Mouse (Mus musculus) gastrocnemius, postnatal 10 days (tissue): Measurements from ENCODE around the gene Polr2l. TPM values are rescaled to one million over a fixed set of nuclear protein-coding genes. Genes with fewer than 3 reads are reported as not detected.
"Not testable (repeated sequence)": the region's sequence is repeated elsewhere in the genome, so short reads cannot be mapped to it uniquely, and the experiment has no call there.

Source experiments
- DNase-seq: peaks from one replicate; pipeline ENCODE4 v3.0.0; 2021; ENCODE audit warnings: mixed read lengths
- total RNA-seq, 2 experiments: library from RNA; stranded (reverse); gene quantifications; 2 replicates each; pipeline ENCODE4 v1.2.3; 2021

Polr2l gene
- total RNA-seq, 2 experiments from 2014 or later: 43.4 to 49.0 TPM

GRCm38 (mm10) chr7:141451928-141452327, 23.0 kb downstream of the Polr2l start:
- DNase-seq: no peak

GRCm38 (mm10) chr7:141447110-141447991, 27.6 kb downstream of the Polr2l start, which contains the start of gene Rplp2:
TSS of gene Rplp2 (plus strand) at chr7:141447370.
- peak; percentile 93 for DNase-seq

- DNase-seq: not testable (repeated sequence)
These were observed 28.6 kb downstream of the Polr2l start for GRCm38 (mm10) chr7:141446374-141446773.

- DNase-seq: peak; percentile 60
These were observed 31.1 kb downstream of the Polr2l start, which contains the start of gene Pidd1 for GRCm38 (mm10) chr7:141443828-141444237. TSS of gene Pidd1 (minus strand) at chr7:141444025.

GRCm38 (mm10) chr7:141443081-141443821, 31.7 kb downstream of the Polr2l start:
- no peak for DNase-seq

GRCm38 (mm10) chr7:141442199-141442598, 32.7 kb downstream of the Polr2l start:
- DNase-seq: no peak

GRCm38 (mm10) chr7:141441460-141441859, 33.5 kb downstream of the Polr2l start:
- DNase-seq: no peak

GRCm38 (mm10) chr7:141440613-141441012, 34.3 kb downstream of the Polr2l start:
- DNase-seq: peak; percentile 71

GRCm38 (mm10) chr7:141439811-141440210, 35.1 kb downstream of the Polr2l start:
- no peak for DNase-seq

- no peak for DNase-seq
These were observed 35.7 kb downstream of the Polr2l start for GRCm38 (mm10) chr7:141439140-141439679.

GRCm38 (mm10) chr7:141438201-141438968, 36.5 kb downstream of the Polr2l start:
- no peak for DNase-seq

GRCm38 (mm10) chr7:141437178-141438120, 37.5 kb downstream of the Polr2l start, which contains the start of gene Slc25a22:
TSS of gene Slc25a22 (minus strand) at chr7:141437892.
- peak; percentile 83 for DNase-seq

- DNase-seq: no peak
These were observed 38.4 kb downstream of the Polr2l start for GRCm38 (mm10) chr7:141436523-141436892.

- DNase-seq: no peak
These were observed 38.9 kb downstream of the Polr2l start for GRCm38 (mm10) chr7:141435856-141436522.

- peak; percentile 53 for DNase-seq
These were observed 39.6 kb downstream of the Polr2l start for GRCm38 (mm10) chr7:141435129-141435855.

GRCm38 (mm10) chr7:141434464-141434863, 40.5 kb downstream of the Polr2l start:
- DNase-seq: no peak

- DNase-seq: no peak
These were observed 41.2 kb downstream of the Polr2l start for GRCm38 (mm10) chr7:141433517-141434400.
